Mouse (Mus musculus): ENCODE data around the gene Gpr1.

- TF ChIP-seq TCF12 (IDR thresholded peaks at IDR 0.05; ENCODE audit: insufficient read depth, poor library complexity, severe bottlenecking) (no peak), POLR2A (IDR thresholded peaks at IDR 0.05; ENCODE audit: insufficient read length, low read depth) (no peak), USF1 (IDR thresholded peaks at IDR 0.05; ENCODE audit: low read depth) (no peak), POLR2AphosphoS2 (IDR thresholded peaks at IDR 0.05; ENCODE audit: insufficient read length, low read depth) (no peak)
Measured at GRCm38 (mm10) chr1:63261041-63261590, 46.8 kb upstream of the Gpr1 start.
